Mouse (Mus musculus) right cerebral cortex, postnatal 36 days (tissue): Measurements from ENCODE around the gene Nkx1-2.

Experiments
- DNase-seq, 2 experiments: peaks; one replicate each; pipeline ENCODE4 v3.0.0; 2022; ENCODE audit warnings: low spot score in 2 of 2, mixed read lengths in 1 of 2

Nkx1-2 gene

DNA sequence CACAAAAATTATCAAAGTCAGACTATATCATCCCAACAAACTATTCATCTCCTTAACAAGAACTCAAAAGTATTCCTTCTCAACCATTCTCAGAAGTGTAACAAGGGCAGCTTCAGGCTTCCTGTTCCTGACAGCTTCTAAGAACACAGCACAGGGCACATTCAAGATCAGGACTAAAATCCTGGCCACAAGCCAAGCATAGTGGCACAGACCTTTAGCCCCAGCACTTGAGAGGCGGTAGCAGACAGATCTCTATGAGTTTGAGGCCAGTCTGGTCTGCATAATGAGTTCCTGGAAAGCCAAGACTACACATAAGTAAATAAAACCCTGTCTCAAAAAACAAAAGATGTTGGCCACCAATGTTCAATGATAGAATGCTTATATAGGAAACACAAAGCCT is 33.6 kb downstream of the Nkx1-2 start:
- DNase-seq: no peak

DNA sequence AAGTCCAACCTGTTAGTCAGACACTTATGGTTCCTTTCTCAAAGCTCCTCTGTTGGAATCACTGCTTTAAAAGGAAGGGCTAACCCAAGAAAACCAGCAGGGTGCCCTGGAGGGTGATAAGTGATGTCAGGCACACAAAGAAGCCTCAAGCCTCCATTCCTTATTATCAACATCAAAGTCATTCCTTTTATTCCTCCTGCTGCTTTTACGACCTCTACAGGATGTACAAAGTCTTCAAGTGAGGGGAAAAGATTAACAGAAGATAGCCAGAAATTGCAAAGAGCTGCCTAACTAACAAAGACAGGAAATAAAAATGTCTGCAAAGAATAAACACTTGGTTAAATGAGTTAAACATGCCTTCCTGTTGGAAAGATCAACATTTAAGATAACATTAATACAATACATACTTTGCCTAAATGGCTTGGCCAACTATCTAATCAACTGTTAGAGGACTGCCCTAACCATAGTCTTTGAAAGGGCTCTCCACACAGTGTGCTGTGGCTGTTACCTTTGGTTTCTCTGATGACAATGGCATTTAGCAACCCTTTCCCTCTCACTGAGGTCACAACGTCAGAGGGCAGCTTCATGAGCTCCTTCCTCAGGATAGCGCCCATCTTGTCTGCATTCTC is 40.2 kb downstream of the Nkx1-2 start:
- DNase-seq: no peak

DNA sequence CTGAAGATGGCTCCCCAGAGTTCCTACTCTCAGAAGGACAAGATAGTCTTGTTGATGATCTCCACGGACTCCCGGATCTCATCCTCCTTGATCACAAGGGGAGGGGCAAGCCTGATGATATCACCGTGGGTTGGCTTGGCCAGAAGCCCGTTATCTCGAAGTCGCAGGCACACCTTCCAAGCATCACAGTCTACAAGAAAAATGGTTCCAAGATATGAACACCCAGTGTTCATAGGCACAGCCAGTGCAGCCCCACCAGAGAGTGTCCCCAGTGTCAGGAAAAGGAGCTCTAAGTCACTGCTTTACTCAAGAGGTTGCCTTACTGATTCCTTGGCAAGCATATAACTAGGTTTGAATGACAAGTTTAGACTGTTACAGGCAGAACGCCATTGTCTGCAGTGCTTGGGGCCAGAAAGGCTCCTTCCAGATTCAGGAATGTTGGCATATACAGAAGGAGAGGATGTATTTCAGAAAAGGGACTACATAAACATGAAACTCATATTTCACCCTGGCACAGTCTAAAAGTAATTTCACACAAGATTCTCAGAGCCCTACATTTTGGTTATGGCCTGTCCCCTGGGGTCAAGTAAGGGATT is 41.2 kb downstream of the Nkx1-2 start:
- no peak for DNase-seq

DNA sequence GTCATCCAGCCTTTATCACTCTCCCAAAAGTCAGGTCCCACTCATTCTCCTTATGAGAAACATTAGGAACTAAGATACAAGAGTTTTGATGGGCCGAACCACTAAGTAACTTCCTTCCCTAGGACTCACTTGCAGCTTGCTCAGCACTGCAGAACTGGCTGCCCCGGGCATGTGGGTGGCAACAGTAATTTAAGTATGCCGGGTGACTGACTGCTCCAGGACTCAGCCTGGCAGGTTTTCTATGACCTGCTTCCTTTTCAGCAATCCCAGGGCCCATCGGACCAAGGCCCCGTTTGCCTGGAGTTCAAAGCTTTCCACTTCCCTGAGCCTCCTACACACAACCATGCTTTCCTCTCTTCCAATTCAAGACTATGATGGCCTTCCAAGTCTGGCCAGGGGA is 42.9 kb downstream of the Nkx1-2 start:
- DNase-seq: no peak

DNA sequence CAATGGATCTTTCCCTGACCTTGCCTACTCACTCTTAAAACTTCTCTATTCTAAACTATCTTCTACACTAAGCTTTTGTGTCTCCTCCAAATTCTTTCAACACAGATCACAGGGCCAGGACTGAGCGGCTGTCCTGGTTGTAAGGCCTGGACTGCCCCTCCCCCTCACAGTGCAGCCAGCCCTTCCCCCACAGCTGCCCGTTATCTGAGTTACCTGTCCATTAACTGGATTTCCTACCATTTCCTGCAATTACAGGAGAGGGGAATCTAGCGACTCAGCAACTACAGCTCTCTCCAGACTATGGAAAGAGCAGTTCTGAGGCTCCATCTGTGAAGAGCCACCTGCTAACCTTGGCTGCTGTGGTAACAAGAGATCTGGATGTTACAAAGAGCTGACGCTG is 43.5 kb downstream of the Nkx1-2 start:
- no peak for DNase-seq

DNA sequence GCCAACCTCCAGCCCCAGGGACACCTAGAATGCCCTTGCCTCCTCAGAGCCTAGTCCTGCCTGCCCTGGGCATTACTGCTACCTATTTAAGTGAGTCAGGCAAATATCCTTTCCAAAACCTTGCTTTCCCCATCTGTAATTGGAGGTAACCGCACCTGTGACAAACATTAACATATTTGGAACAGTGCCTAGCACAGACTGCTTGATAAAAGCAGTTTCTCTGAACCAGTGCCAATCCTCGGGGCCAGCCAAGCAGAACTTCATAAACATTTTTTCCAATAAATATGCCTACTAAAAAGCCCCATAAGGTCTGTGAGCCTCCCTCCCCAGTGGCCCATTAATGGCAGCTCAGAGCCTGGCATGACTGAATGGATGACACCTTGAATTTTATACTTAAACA is 45.3 kb downstream of the Nkx1-2 start:
- no peak for DNase-seq

DNA sequence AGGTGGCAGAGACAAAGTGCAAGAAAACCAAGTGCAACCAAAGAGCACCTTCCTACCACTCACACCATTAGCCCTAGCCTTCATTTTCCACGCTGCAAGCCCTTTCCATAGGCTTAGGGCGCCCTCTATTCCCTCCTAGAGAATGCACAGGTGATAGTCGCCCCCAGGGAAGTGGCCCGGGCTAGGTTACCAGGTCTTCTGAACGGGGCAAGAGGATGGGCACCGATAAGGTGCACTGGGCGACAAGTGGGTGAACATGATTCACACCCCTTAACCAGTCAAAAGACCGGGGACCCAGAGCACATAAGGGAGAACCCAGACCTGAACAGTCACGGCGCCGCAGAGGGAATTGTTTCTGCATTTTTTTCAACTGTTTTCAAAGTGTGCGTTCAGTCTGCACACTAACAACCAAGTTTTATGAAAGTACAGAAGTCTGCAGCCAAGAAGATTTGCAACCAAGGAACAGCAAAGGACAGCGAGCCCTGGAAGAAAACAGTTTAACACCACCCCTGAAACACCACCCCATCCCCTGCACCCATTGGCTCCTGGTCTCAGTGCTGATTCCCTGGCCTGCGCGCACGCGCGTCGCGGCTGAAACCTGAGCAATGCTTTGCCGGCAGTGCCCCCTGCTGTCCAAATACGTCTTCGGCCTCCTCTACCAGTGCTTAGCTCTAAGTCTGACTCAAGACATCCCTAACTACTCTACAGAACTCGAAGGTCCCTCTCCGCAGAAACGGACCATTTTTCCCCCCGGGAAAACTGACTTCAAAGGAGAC is 47.9 kb downstream of the Nkx1-2 start:
- DNase-seq: peak; percentile 93

DNA sequence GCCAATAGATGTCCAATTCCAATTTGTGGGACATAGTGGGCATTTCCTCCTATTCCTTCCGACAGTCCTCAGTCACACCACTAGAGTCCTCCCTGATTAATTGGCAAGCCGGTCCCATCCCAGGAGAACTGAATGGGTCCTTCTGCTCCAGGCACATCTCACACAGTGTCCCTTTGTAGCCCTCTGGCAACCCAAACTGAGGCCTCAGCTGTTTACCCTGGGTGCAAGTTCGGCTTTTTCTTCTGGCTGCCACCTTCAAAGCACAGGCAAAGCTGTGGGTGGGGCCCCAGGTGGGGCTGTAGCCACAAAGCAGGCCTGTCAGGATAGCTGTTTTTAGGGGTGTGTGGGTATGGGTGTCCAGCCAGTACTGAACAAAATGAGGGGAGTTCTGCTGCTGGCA is 52.3 kb downstream of the Nkx1-2 start:
- DNase-seq: no peak
